Mouse (Mus musculus): ENCODE measurements around the gene Nek9. TPM values are rescaled to one million over a fixed set of nuclear protein-coding genes. Genes with fewer than 3 reads are reported as not detected.
A peak's percentile ranks its signal among the peaks of the same experiment; 100 is the strongest.

Gene Nek9
- polyA plus RNA-seq, 1 experiment from 2014 or later, result 19.4 TPM

DNA sequence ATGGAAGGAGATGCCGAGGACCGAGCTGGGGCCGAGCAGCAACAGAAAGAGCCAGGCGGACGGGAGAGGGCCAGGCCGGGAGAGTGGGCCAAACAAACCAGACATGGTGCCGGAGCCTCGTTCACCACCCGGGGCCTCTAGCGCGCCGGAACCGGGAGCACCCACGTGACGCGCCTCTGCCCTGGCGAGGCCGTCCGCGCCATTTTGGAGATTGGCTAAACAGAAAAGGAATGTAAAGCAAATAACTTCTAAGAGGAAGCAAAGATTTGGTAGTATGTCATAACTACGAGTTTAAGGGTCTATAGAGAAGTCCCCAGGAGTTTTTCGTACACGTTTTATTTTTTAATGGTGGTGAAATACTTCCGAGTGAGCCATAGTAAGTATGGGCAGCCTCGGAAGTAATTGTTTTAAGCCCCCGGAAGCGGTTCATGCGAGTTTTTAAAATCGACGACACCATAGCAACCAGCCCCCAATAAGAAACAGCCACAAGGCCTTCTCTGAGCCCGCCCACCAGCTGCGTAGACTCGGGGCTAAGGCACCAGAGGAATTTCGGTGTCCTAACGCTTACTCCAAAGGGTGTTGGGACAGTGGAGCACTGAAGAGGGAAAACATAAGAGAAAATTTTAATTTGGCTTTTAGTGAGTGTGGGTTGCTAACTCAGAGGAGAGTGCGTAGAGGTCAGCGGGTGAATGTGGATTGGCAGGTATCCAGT lies 35.6 kb upstream of the Nek9 start, which contains the start of gene Tmed10:
Gene Tmed10 (minus strand): TSS at position 287 of the 712 bp plus-strand sequence.
- H3K4me2 ChIP-seq (ENCODE audit: low read depth, low read length), result peak within 1 kb of the TSS; percentile 82
- under 1% methylated on average over 33 of the region's 37 CpGs for WGBS
- DNase-seq (ENCODE audit: low spot score) (peak; percentile 99), ATAC-seq (ENCODE audit: low read depth) (peak; percentile 96)
- peaks cover 14% of the 10 kb centered on the region for H3K4me1 ChIP-seq (ENCODE audit: control insufficient read depth, insufficient read depth, low read length)
- no peaks in the 10 kb centered on the region for H3K9me3 ChIP-seq (ENCODE audit: control insufficient read depth, low read length)
- no peaks in the 10 kb centered on the region for H3K36me3 ChIP-seq (ENCODE audit: control insufficient read depth, insufficient read depth, low read length)
- H3K27ac ChIP-seq (replicated peaks; ENCODE audit: low read depth, low read length), result peak within 1 kb of the TSS; percentile 90
- peak within 1 kb of the TSS; percentile 76 for H3K4me3 ChIP-seq (ENCODE audit: low read depth, low read length)
- H3K9ac ChIP-seq (ENCODE audit: low read depth, low read length), result peak within 1 kb of the TSS; percentile 92
- H3K27me3 ChIP-seq (replicated peaks; ENCODE audit: control insufficient read depth, insufficient read depth, low read length), result no peaks in the 10 kb centered on the region

DNA sequence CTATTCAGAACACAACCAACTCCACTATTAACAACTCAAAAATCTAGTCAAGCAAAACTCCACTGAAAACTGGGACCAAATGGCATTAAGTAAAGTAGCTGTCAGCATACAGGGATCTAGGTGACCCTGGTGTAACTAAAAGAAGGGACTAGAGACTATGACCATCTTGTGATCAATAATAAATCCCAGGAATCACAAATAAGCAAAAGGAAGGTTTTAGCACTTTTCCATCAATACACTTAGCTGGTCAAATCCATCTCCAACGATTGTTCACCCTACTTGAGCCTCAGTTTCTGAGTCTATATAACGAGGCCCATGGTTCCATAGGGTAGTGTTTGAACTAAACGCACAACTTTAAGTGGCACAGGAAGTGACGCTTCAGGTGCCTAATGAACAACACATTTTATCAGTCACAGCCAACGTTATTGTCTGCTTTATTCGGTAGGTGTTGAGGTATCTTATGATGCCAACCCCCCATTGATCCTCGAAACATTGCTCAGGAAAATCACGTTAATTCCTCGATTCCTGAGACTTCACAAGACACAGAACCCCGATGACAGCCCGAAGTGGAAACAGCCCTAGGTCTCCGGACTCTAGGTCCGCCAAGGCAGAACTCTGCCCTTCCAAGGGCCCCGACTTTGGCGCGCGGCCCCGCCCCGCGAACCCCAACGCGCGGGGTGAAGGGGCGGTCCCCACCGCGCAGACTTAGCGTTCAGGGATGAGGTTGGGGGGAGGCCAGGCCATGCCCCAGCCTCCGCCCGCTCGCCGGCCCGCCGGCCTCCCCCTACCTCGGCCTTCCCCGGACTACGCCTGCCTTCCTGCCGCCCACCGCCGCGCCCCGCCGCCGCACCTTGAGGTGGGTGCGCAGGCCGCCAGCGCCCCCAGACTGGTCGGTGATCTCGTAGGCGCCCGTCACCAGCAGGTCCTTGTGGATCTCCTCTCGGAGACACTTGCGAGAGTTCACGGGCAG lies 34.7 kb upstream of the Nek9 start:
- DNase-seq (ENCODE audit: low spot score) (peak; percentile 67), ATAC-seq (ENCODE audit: low read depth) (peak; percentile 78)
- no peaks in the 10 kb centered on the region for H3K36me3 ChIP-seq (ENCODE audit: control insufficient read depth, insufficient read depth, low read length)
- H3K27ac ChIP-seq (replicated peaks; ENCODE audit: low read depth, low read length), result peak overlapping the region; percentile 90
- H3K9me3 ChIP-seq (ENCODE audit: control insufficient read depth, low read length), result no peaks in the 10 kb centered on the region
- peak overlapping the region; percentile 92 for H3K9ac ChIP-seq (ENCODE audit: low read depth, low read length)
- H3K27me3 ChIP-seq (replicated peaks; ENCODE audit: control insufficient read depth, insufficient read depth, low read length), result no peaks in the 10 kb centered on the region
- H3K4me1 ChIP-seq (ENCODE audit: control insufficient read depth, insufficient read depth, low read length), result peaks cover 14% of the 10 kb centered on the region
- WGBS, result under 1% methylated on average over 47 of the region's 53 CpGs
- peak overlapping the region; percentile 76 for H3K4me3 ChIP-seq (ENCODE audit: low read depth, low read length)
- H3K4me2 ChIP-seq (ENCODE audit: low read depth, low read length), result peak overlapping the region; percentile 82

DNA sequence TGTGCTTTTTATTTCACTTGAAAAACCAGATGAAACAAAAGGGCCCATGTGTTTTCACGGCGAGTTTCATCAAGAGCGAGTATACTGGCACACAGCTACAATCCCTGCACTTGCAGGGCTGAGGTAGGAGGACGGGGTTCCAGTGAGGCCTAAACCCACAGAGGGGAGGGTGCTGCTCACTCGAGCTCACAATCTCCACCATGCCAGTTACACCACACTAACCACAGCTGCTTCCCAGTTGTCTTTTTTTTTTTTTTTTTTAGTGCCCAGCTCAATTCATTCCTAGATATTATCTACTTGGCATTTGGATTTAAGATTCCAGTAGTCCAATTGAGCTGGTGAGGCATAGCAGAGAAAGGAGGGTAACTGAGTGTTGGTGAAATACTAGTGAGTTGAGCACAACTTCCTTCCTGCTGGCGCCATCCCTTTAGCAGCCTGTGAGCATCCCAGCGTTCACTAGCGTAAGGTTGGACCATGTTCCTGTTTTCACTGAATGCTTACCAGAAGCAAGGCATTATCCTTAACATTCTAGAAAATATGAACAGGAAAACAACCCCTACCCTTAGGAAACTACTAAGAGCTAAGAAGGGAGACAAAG lies 33.0 kb upstream of the Nek9 start:
- peak overlapping the region; percentile 82; the same call in 1 of the 2 replicates for H3K4me2 ChIP-seq (ENCODE audit: low read depth, low read length)
- H3K9me3 ChIP-seq (ENCODE audit: control insufficient read depth, low read length), result no peaks in the 10 kb centered on the region
- no peaks in the 10 kb centered on the region for H3K27me3 ChIP-seq (replicated peaks; ENCODE audit: control insufficient read depth, insufficient read depth, low read length)
- DNase-seq (ENCODE audit: low spot score) (no peak), ATAC-seq (ENCODE audit: low read depth) (no peak)
- peak overlapping the region; percentile 33; the same call in 1 of the 2 replicates for H3K27ac ChIP-seq (replicated peaks; ENCODE audit: low read depth, low read length)
- H3K4me1 ChIP-seq (ENCODE audit: control insufficient read depth, insufficient read depth, low read length), result peaks cover 14% of the 10 kb centered on the region
- no peak overlapping the region for H3K9ac ChIP-seq (ENCODE audit: low read depth, low read length)
- WGBS, result 72% methylated on average over 8 of the region's 8 CpGs
- no peak overlapping the region for H3K4me3 ChIP-seq (ENCODE audit: low read depth, low read length)
- H3K36me3 ChIP-seq (ENCODE audit: control insufficient read depth, insufficient read depth, low read length), result no peaks in the 10 kb centered on the region

DNA sequence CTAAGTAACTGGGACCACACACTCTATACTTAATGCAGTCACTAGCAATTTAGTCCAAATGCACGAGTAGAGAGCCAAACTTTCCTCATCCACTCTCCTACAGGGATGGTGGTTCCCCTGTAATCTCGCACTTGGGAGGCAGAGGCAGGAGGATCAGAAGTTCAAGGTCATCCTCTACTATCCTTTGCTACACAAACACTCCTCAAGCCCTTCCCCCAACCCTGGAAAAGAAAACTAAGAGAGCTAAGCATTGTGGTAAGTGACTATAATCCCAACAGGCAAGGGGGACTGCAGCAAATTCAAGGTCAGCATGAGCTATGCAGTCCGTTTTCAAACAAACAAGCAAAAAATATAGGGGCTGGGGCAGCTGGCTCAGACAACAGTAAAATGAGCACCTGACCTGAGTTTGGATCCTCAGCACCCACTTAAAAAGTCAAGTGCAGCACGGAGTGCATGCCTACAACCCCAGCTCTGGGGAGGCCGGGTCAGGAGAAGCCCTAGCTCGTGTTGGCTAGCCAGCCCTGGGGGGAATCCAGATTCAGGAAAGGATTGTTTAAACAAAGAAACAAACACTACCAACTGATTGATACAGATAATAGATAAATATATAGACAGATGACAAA lies 29.4 kb upstream of the Nek9 start:
- H3K36me3 ChIP-seq (ENCODE audit: control insufficient read depth, insufficient read depth, low read length), result peaks cover 13% of the 10 kb centered on the region; the same call in 1 of the 2 replicates
- no peak overlapping the region for H3K9ac ChIP-seq (ENCODE audit: low read depth, low read length)
- WGBS, result 84% methylated on average over 6 of the region's 6 CpGs
- H3K4me2 ChIP-seq (ENCODE audit: low read depth, low read length), result no peak overlapping the region
- H3K27ac ChIP-seq (replicated peaks; ENCODE audit: low read depth, low read length), result no peak overlapping the region
- ATAC-seq (ENCODE audit: low read depth) (no peak), DNase-seq (ENCODE audit: low spot score) (no peak)
- H3K9me3 ChIP-seq (ENCODE audit: control insufficient read depth, low read length), result no peaks in the 10 kb centered on the region
- no peak overlapping the region for H3K4me3 ChIP-seq (ENCODE audit: low read depth, low read length)
- H3K27me3 ChIP-seq (replicated peaks; ENCODE audit: control insufficient read depth, insufficient read depth, low read length), result no peaks in the 10 kb centered on the region
- H3K4me1 ChIP-seq (ENCODE audit: control insufficient read depth, insufficient read depth, low read length), result peaks cover 12% of the 10 kb centered on the region

DNA sequence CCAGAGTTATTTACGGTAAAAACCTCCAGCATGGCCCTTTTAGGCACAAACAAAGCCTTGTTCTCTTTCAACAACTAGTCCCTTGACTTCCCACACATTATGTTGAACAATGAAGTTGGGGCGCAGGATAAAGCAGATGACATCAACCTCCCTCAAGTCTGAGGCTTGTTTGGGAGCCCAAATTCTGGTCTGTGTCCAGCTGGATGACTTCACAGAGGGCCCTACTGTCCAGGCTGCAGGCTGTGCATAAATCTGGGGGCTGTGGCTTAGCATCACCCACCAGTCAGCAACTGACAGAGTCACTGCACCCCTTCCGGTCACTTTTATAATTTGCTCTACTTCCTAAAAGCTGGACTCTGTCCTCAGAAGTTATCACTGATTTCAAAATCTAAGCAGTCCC lies 27.1 kb upstream of the Nek9 start:
- Histone ChIP-seq H3K4me3 (ENCODE audit: low read depth, low read length) (no peak overlapping the region), H3K4me2 (ENCODE audit: low read depth, low read length) (no peak overlapping the region), H3K36me3 (ENCODE audit: control insufficient read depth, insufficient read depth, low read length) (peaks cover 19% of the 10 kb centered on the region; the same call in 1 of the 2 replicates), H3K4me1 (ENCODE audit: control insufficient read depth, insufficient read depth, low read length) (no peaks in the 10 kb centered on the region), H3K27ac (replicated peaks; ENCODE audit: low read depth, low read length) (peak overlapping the region; percentile 58), H3K9ac (ENCODE audit: low read depth, low read length) (no peak overlapping the region), H3K27me3 (replicated peaks; ENCODE audit: control insufficient read depth, insufficient read depth, low read length) (no peaks in the 10 kb centered on the region), H3K9me3 (ENCODE audit: control insufficient read depth, low read length) (no peaks in the 10 kb centered on the region)
- WGBS, result 75% methylated on average over 3 of the region's 3 CpGs
- DNase-seq (ENCODE audit: low spot score) (no peak), ATAC-seq (ENCODE audit: low read depth) (peak; percentile 15; the same call in 1 of the 2 replicates)

DNA sequence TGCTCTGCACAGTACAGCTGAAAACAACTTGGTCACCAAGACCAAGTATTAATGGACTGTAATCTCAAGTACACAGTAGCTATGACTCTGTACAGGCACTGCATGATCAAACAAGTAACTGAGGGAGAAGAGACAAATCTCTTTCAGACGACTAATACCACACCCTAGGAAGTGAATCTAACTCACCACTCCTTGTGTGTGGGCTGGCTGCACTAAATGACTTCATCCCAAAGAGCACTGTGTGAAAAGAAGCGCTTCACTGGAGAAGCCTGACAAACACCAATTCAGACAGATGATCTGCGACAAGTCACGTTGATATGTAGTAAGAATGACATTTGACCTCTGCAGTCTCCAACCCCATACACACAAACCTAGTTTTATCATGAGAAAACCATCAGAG lies 23.3 kb upstream of the Nek9 start:
- H3K9ac ChIP-seq (ENCODE audit: low read depth, low read length), result no peak overlapping the region
- H3K4me3 ChIP-seq (ENCODE audit: low read depth, low read length), result no peak overlapping the region
- no peak overlapping the region for H3K4me2 ChIP-seq (ENCODE audit: low read depth, low read length)
- H3K27ac ChIP-seq (replicated peaks; ENCODE audit: low read depth, low read length), result no peak overlapping the region
- DNase-seq (ENCODE audit: low spot score), result no peak
- WGBS, result 79% methylated on average over 4 of the region's 4 CpGs
- H3K36me3 ChIP-seq (ENCODE audit: control insufficient read depth, insufficient read depth, low read length), result peaks cover 19% of the 10 kb centered on the region; the same call in 1 of the 2 replicates
- H3K27me3 ChIP-seq (replicated peaks; ENCODE audit: control insufficient read depth, insufficient read depth, low read length), result no peaks in the 10 kb centered on the region
- no peaks in the 10 kb centered on the region for H3K9me3 ChIP-seq (ENCODE audit: control insufficient read depth, low read length)
- ATAC-seq (ENCODE audit: low read depth), result no peak
- H3K4me1 ChIP-seq (ENCODE audit: control insufficient read depth, insufficient read depth, low read length), result no peaks in the 10 kb centered on the region

DNA sequence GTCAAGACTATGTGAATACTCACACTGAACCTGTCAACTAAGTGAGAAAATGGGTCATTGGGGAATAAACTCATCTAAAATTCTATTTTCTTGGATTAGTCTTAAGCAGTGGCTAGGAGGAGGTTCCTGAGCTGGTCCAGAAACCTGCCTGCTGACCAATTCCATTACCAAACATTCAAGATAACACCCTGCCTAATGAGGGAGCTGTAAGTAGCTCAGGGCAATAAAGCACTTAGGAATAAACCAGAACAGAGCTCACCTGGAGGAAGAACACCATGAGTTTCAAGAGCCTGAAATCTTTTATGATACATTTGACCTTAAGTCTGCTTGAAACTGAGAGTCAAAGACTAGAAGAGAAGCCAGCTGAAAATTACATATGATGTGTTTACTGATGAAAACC lies 22.4 kb upstream of the Nek9 start:
- H3K9me3 ChIP-seq (ENCODE audit: control insufficient read depth, low read length), result no peaks in the 10 kb centered on the region
- no peak overlapping the region for H3K4me2 ChIP-seq (ENCODE audit: low read depth, low read length)
- ATAC-seq (ENCODE audit: low read depth) (no peak), DNase-seq (ENCODE audit: low spot score) (no peak)
- peaks cover 19% of the 10 kb centered on the region; the same call in 1 of the 2 replicates for H3K36me3 ChIP-seq (ENCODE audit: control insufficient read depth, insufficient read depth, low read length)
- H3K27me3 ChIP-seq (replicated peaks; ENCODE audit: control insufficient read depth, insufficient read depth, low read length), result no peaks in the 10 kb centered on the region
- H3K4me1 ChIP-seq (ENCODE audit: control insufficient read depth, insufficient read depth, low read length), result no peaks in the 10 kb centered on the region
- no peak overlapping the region for H3K9ac ChIP-seq (ENCODE audit: low read depth, low read length)
- H3K27ac ChIP-seq (replicated peaks; ENCODE audit: low read depth, low read length), result no peak overlapping the region
- no peak overlapping the region for H3K4me3 ChIP-seq (ENCODE audit: low read depth, low read length)

DNA sequence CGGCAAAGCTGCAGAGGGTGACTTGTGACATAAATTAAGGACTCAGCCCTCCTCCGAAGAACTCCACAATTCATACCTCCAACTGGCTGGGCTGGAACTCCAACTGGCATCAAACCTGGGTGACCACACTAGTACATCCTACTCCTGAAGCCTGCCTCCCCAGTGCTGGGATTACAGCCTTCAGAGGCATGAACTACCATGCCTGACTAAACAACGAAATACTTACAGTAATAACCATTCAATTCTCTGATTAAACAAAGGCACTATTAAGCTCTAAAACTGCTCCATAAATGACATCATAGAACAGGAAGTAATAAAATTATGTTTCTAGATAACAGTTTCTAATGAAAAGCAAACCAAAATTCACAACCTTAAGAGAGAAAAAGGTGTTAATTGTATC lies 22.0 kb upstream of the Nek9 start:
- ATAC-seq (ENCODE audit: low read depth), result no peak
- H3K4me2 ChIP-seq (ENCODE audit: low read depth, low read length), result no peak overlapping the region
- no peak overlapping the region for H3K9ac ChIP-seq (ENCODE audit: low read depth, low read length)
- H3K36me3 ChIP-seq (ENCODE audit: control insufficient read depth, insufficient read depth, low read length), result peaks cover 19% of the 10 kb centered on the region; the same call in 1 of the 2 replicates
- H3K27ac ChIP-seq (replicated peaks; ENCODE audit: low read depth, low read length), result no peak overlapping the region
- H3K27me3 ChIP-seq (replicated peaks; ENCODE audit: control insufficient read depth, insufficient read depth, low read length), result no peaks in the 10 kb centered on the region
- 84% methylated on average over 3 of the region's 3 CpGs for WGBS
- H3K4me3 ChIP-seq (ENCODE audit: low read depth, low read length), result no peak overlapping the region
- no peaks in the 10 kb centered on the region for H3K9me3 ChIP-seq (ENCODE audit: control insufficient read depth, low read length)
- H3K4me1 ChIP-seq (ENCODE audit: control insufficient read depth, insufficient read depth, low read length), result no peaks in the 10 kb centered on the region
- DNase-seq (ENCODE audit: low spot score), result no peak

All from embryonic facial prominence, embryonic 14.5 days (tissue).